Mouse (Mus musculus): ENCODE data around the gene Tmem106c.

DNA sequence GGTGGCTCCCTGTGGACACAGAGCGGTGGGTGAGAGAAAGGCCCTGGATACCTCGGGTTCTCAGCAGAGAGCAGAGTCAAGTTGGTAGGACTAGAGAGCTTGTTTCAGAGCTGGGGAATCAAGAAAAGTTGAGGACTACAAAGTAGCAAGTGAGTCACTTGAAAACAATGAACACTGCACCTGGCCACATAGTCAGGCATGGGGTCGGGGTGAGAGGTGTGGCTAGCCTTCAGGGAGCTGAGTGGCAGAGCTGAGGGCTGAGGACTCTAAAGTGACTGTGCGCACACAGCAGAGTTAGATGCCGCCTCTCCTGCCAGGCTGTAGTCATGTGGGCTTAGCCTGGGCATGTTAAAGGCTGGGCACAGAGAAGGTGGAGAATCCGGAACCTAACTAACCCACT lies 17.6 kb downstream of the Tmem106c start:
- no peak for TF ChIP-seq GATA1 (IDR thresholded peaks at IDR 0.05; ENCODE audit: borderline replicate concordance, low read length)
- TF ChIP-seq FLI1 (IDR thresholded peaks at IDR 0.05; ENCODE audit: low read length): no peak
